Mouse (Mus musculus) limb, embryonic 11.5 days (tissue): ENCODE measurements at regions not wholly inside any gene's neighbourhood (a gene's known extent, or its start where the extent isn't known, plus 50 kb on each side); places are given as distances from the start of the nearest gene placed in this dataset.
A peak's percentile ranks its signal among the peaks of the same experiment; 100 is the strongest.

ENCODE experiments used
- ATAC-seq: fragments of 200-750 bp; cut with Nextera tagmentation; 2 replicates; pipeline ENCODE4 v1.8.0; 2017; ENCODE audit warnings: low read depth; ENCODE audit not compliant: insufficient number of reproducible peaks, low FRiP score, low TSS enrichment
- DNase-seq: peaks from one replicate; pipeline ENCODE4 v3.0.0-alpha.2; 2015; ENCODE audit warnings: low spot score
- H3K27ac ChIP-seq: fragments of 300-500 bp; sonication (generic); replicated peaks from 2 replicates; pipeline ENCODE4 v1.5.1; 2014; ENCODE audit warnings: low read depth, mild to moderate bottlenecking, low read length
- H3K27me3 ChIP-seq: fragments of 300-500 bp; sonication (generic); 2 replicates; pipeline ENCODE4 v1.6.1; 2014; ENCODE audit warnings: mild to moderate bottlenecking, low read length, mixed read lengths; ENCODE audit not compliant: control insufficient read depth, insufficient read depth
- H3K36me3 ChIP-seq: fragments of 300-500 bp; sonication (generic); 2 replicates; pipeline ENCODE4 v1.6.1; 2014; ENCODE audit warnings: mild to moderate bottlenecking, low read length, moderate library complexity, mixed read lengths; ENCODE audit not compliant: control insufficient read depth, insufficient read depth
- H3K4me1 ChIP-seq: fragments of 300-500 bp; sonication (generic); 2 replicates; pipeline ENCODE4 v1.6.1; 2014; ENCODE audit warnings: low read length, mixed read lengths; ENCODE audit not compliant: control insufficient read depth, insufficient read depth
- H3K4me2 ChIP-seq: fragments of 300-500 bp; sonication (generic); 2 replicates; pipeline ENCODE4 v1.6.1; 2014; ENCODE audit warnings: low read depth, mild to moderate bottlenecking, moderate library complexity; ENCODE audit not compliant: severe bottlenecking
- H3K4me3 ChIP-seq: fragments of 300-500 bp; sonication (generic); 2 replicates; pipeline ENCODE4 v1.5.1; 2014; ENCODE audit warnings: low read depth, low read length
- H3K9ac ChIP-seq: fragments of 300-500 bp; sonication (generic); 2 replicates; pipeline ENCODE4 v1.6.1; 2014; ENCODE audit warnings: mild to moderate bottlenecking, low read length
- H3K9me3 ChIP-seq: fragments of 300-500 bp; sonication (generic); 2 replicates; pipeline ENCODE4 v1.6.1; 2016; ENCODE audit warnings: low read length; ENCODE audit not compliant: control insufficient read depth
- WGBS: fragments of 180-500 bp; shearing (Covaris S2); extraction: QIAGEN DNeasy Blood & Tissue Kit; methylation state at CpG from one replicate; pipeline ENCODE4 v1.1.7; 2014; 5-methylcytosine and 5-hydroxymethylcytosine counted together

DNA sequence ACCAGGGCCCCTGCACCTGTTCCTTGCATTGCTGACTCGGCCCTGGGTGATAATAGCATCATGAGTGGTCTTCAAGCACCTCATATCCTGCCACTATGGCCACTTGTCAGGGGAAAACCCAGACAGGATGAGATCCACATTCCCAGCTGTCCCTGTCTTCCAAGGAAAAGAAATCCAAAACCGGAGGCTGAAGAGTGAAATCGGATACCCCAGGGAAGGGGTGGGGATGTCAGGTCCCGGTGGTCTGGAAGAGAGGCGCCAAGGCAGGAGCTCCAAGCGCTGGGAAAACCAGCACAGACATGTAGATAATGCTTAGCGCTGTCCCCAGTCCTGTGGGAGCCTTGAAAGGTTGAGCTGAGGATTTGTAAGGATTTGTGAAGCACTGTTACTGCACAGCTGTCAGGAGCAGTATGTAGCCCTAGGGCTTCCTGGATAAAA lies 69.8 kb downstream of the Tmem30b start:
- Histone ChIP-seq H3K4me2 (peak overlapping the region; percentile 11; the same call in 1 of the 2 replicates), H3K27me3 (0 out of 2 replicates have a peak, but pooled peaks cover 2% of the 10 kb centered on the region), H3K27ac (no peak overlapping the region), H3K9ac (no peak overlapping the region), H3K4me1 (peaks cover 6% of the 10 kb centered on the region; the same call in 1 of the 2 replicates), H3K9me3 (no peaks in the 10 kb centered on the region), H3K36me3 (no peaks in the 10 kb centered on the region), H3K4me3 (no peak overlapping the region)
- ATAC-seq: peak; percentile 87
- 1% methylated on average over 7 of the region's 7 CpGs for WGBS
- DNase-seq: peak; percentile 60

DNA sequence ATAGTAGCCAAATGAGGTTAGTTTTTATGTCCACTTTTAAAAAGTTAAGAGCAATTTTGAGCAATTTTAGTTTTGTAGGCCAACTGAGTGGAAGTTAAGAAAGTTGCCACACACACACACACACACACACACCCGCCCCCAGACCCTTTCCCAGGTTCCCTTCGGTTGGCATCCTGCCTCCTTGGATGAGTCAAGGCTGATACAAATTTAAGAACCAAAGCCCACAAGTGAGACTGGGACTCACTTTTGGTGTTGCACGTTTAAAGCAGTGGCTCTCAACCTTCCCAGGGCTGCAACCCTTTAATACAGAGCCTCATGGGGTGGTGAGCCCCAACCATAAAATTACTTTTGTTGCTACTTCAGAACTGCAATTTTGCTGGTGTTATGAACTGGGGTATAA lies 70.4 kb downstream of the Tmem30b start:
- Histone ChIP-seq H3K4me1 (peaks cover 6% of the 10 kb centered on the region; the same call in 1 of the 2 replicates), H3K4me2 (no peak overlapping the region), H3K9me3 (no peaks in the 10 kb centered on the region), H3K36me3 (no peaks in the 10 kb centered on the region), H3K4me3 (no peak overlapping the region), H3K27me3 (0 out of 2 replicates have a peak, but pooled peaks cover 2% of the 10 kb centered on the region), H3K9ac (no peak overlapping the region), H3K27ac (no peak overlapping the region)
- DNase-seq (no peak), ATAC-seq (no peak)
- WGBS: 70% methylated on average over 3 of the region's 3 CpGs

DNA sequence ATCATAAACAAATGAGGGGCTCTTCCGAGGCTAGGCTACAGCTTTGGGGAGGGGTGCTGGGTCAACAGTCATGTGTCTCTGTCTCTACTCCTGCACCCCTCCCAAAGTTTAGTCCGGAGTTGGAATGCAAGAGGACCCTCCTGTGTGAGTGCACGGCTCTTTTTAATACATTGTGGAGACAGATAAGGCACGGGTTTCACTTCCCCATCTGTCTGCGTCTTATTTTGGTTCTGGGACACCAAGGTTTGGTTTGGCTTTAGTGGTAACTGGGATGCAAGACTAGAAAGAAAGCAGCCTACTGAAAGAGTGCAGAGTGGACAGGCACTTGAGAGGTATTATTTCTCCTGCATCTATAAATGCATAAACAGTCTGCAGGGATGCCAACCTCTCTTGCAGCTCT lies 71.2 kb downstream of the Tmem30b start:
- Histone ChIP-seq H3K27ac (no peak overlapping the region), H3K27me3 (0 out of 2 replicates have a peak, but pooled peaks cover 2% of the 10 kb centered on the region), H3K9ac (no peak overlapping the region), H3K9me3 (no peaks in the 10 kb centered on the region), H3K36me3 (no peaks in the 10 kb centered on the region), H3K4me1 (peaks cover 6% of the 10 kb centered on the region; the same call in 1 of the 2 replicates), H3K4me2 (no peak overlapping the region), H3K4me3 (no peak overlapping the region)
- ATAC-seq (no peak), DNase-seq (no peak)
- WGBS: 70% methylated on average over 5 of the region's 5 CpGs

DNA sequence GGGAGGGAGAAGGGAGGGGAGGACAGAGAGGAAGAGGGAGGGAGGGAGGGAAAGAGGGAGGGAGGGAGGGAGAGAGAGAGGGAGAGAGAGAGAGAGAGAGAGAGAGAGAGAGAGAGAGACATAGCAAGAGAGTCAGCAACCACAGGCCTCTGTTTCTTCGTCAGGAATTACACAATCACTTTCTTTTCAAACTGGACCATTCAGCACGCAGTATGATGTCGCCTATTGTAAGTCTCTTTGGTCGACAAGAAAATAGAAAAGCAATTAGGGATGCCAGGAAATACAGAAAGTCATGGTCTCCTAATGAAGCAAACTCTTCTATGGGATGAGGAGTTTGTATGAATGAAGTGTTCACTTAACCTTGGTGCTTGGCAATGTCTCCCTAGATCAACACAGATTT lies 73.1 kb downstream of the Tmem30b start:
- 69% methylated on average over 4 of the region's 4 CpGs for WGBS
- 0 out of 2 replicates have a peak, but pooled peaks cover 2% of the 10 kb centered on the region for H3K27me3 ChIP-seq
- H3K4me2 ChIP-seq: no peak overlapping the region
- H3K4me1 ChIP-seq: peaks cover 6% of the 10 kb centered on the region; the same call in 1 of the 2 replicates
- H3K9me3 ChIP-seq: no peaks in the 10 kb centered on the region
- H3K4me3 ChIP-seq: no peak overlapping the region
- no peak overlapping the region for H3K27ac ChIP-seq
- H3K9ac ChIP-seq: no peak overlapping the region
- DNase-seq: no peak
- ATAC-seq: no peak
- no peaks in the 10 kb centered on the region for H3K36me3 ChIP-seq

DNA sequence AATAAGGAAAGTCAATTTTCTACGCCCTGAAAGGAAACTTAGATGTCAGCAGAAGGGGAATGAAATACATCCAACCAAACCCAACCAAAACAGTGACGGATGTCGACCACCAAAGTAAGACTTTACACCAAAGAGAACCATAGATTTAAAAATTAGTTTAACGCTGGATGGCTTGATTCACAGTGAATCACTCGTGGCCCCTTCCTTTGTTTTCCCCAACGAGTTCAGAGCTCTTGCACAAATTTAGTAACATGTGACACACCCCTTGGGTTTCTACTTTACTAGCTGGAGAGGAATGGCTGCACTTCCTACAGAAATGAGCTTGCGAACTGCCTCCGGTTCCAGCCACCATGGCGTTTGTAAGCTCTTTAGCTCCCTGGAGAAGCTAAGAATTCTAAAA lies 74.2 kb downstream of the Tmem30b start:
- no peaks in the 10 kb centered on the region for H3K9me3 ChIP-seq
- no peak for DNase-seq
- H3K4me3 ChIP-seq: no peak overlapping the region
- no peak overlapping the region for H3K4me2 ChIP-seq
- H3K36me3 ChIP-seq: no peaks in the 10 kb centered on the region
- no peak overlapping the region; the same call in 1 of the 2 replicates for H3K27ac ChIP-seq
- no peaks in the 10 kb centered on the region for H3K27me3 ChIP-seq
- H3K4me1 ChIP-seq: peaks cover 9% of the 10 kb centered on the region; the same call in 1 of the 2 replicates
- WGBS: 64% methylated on average over 9 of the region's 9 CpGs
- H3K9ac ChIP-seq: no peak overlapping the region
- no peak for ATAC-seq

DNA sequence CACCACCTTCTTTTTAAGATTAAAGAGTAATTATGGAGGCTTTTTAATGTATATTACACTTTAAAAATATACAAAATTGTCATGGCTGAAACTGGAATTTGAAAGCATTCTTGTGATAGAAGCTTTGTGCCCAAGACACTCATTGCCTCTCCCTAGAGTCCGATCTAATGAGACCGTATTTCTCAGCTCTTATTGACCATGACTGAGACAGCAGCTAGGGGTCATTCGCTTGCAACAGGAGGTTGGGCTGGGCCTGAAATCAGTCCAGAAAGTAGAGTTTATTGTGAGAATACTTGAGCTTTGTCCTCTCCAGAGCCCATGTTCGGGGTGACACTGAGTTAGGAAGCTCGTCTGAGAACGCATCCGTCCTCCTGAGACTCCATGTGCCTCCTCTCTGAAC lies 79.7 kb downstream of the Tmem30b start:
- no peak overlapping the region for H3K9ac ChIP-seq
- no peaks in the 10 kb centered on the region for H3K36me3 ChIP-seq
- WGBS: 76% methylated on average over 7 of the region's 7 CpGs
- H3K27ac ChIP-seq: no peak overlapping the region
- H3K4me3 ChIP-seq: no peak overlapping the region
- ATAC-seq (no peak), DNase-seq (no peak)
- no peak overlapping the region for H3K4me2 ChIP-seq
- H3K4me1 ChIP-seq: peaks cover 12% of the 10 kb centered on the region
- H3K27me3 ChIP-seq: no peaks in the 10 kb centered on the region
- H3K9me3 ChIP-seq: no peaks in the 10 kb centered on the region

DNA sequence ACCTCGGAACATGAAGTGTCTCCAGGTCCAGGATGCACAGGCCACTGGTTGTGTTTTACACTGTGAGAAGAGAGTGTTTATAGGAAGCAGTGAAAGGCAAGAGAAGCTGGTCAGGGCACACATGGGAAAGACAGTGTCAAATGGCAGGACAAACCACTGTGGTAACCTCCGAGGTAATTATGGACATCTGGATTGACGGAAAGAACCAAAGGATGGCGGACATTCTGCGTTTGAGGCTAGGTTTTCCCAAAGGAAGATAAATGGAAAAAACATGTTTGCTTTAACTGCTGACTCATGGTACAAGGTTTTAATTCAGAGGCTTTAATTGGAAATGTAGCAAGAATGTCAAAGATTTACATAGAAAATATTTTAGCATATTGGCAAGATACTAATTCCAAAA lies 80.2 kb downstream of the Tmem30b start:
- H3K4me2 ChIP-seq: no peak overlapping the region
- no peak overlapping the region for H3K9ac ChIP-seq
- ATAC-seq (no peak), DNase-seq (no peak)
- H3K4me3 ChIP-seq: no peak overlapping the region
- no peaks in the 10 kb centered on the region for H3K9me3 ChIP-seq
- H3K27ac ChIP-seq: no peak overlapping the region
- no peaks in the 10 kb centered on the region for H3K36me3 ChIP-seq
- no peaks in the 10 kb centered on the region for H3K27me3 ChIP-seq
- WGBS: 32% methylated on average over 5 of the region's 5 CpGs
- H3K4me1 ChIP-seq: peaks cover 15% of the 10 kb centered on the region

DNA sequence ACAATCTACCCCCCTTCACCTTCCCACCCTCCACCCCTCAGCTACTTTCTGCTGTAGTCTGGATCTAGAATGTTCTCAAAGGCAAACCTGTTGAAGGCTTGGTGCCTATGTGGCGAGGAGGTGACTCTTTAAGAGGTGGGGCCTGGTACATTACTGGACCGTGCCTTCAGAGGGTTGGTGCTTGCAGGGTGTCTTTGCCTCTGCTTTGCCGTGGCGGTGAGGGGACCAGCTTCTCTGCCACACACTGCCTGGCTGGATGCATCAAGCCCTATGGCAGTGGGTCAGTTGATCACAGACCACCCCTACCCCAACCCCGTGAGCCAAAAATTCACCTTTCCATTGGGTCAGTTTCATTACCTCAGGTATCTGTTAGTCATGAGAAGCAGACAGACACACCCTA lies 81.9 kb downstream of the Tmem30b start:
- no peak for ATAC-seq
- H3K9me3 ChIP-seq: no peaks in the 10 kb centered on the region
- 89% methylated on average over 5 of the region's 5 CpGs for WGBS
- H3K27ac ChIP-seq: no peak overlapping the region
- no peak overlapping the region for H3K9ac ChIP-seq
- no peaks in the 10 kb centered on the region for H3K27me3 ChIP-seq
- H3K4me3 ChIP-seq: no peak overlapping the region
- H3K4me2 ChIP-seq: no peak overlapping the region
- no peak for DNase-seq
- H3K4me1 ChIP-seq: peaks cover 29% of the 10 kb centered on the region
- no peaks in the 10 kb centered on the region for H3K36me3 ChIP-seq

DNA sequence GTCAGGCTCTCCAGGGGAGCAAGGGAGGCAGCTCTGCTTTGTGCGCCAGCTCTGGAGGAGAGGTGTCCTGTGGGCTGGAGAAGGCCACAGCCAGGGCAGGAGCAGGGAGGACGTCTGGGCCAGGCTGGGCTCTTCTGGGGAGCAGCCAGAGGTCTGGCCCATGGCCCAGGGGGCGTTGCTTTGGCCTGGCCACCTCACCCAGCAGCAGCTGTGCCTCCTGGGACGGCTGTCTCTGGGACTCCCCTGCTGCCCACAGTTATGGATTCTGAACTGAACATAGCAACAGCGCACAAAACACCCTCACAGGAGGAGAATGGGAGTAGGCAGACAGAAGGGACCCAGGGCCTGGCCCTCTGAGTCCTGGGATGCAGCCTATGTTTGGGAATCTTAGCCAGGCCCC lies 84.1 kb downstream of the Tmem30b start:
- DNase-seq (no peak), ATAC-seq (no peak)
- H3K9ac ChIP-seq: no peak overlapping the region
- no peak overlapping the region for H3K4me3 ChIP-seq
- no peaks in the 10 kb centered on the region for H3K27me3 ChIP-seq
- no peaks in the 10 kb centered on the region for H3K36me3 ChIP-seq
- H3K9me3 ChIP-seq: no peaks in the 10 kb centered on the region
- H3K27ac ChIP-seq: no peak overlapping the region
- 65% methylated on average over 5 of the region's 5 CpGs for WGBS
- H3K4me1 ChIP-seq: peaks cover 26% of the 10 kb centered on the region
- H3K4me2 ChIP-seq: no peak overlapping the region
